Mouse (Mus musculus): ENCODE measurements around the gene Gm20449. TPM values are rescaled to one million over a fixed set of nuclear protein-coding genes. Genes with fewer than 3 reads are reported as not detected.

Gene Gm20449
- polyA plus RNA-seq, 1 experiment from 2014 or later: 0.32 TPM

DNA sequence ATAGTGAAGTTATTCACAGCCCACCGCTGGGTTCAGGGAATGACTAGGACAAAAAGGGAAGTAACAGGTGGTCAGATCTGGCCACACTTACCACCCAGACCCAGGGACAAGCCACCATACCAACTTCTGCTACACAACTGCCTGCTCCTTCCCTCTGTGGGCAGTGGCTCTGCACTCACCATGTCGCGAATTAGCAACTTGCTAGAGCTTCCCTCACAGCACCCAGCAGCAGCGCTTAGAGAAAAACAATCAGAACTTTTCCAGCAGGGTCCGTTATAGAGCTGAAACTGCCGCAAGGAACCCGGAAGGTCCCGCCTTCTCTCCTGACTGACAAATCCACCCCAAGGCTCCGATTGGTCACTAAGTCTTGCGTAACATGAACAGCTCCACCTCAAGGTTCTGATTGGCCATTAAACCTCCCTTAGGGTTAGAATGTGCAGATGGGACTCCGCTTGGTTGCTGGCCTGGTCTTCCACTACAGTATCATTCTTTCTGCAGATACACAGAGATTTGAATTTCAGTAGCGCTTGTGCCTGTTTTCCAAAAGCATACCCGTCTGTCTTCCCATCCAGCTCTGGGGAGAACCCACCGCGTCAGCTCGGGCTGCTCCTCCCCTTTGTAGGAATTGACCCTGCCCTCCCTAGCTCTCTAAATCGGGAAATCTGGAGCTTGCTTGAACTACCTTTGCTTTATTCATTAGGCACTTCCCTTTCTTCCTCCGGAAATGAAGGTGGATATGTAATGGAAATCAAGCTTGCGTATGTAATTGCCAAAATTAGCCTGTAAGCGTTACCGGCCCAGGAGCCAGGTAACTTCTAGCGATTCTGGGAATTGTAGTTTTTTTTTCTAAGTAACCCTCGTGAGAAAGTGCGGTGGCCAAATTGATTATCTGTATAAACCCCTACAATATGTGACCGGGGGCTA is 105.9 kb downstream of the Gm20449 start, which contains the start of gene AI987944:
TSS of gene AI987944 (minus strand) at position 332 of the 924 bp plus-strand sequence.
- WGBS: under 1% methylated on average over 25 of the region's 25 CpGs
- Histone ChIP-seq H3K4me2 (replicated peaks) (peak within 1 kb of the TSS; percentile 53), H3K9me3 (replicated peaks) (no peaks in the 10 kb centered on the region), H3K9ac (peak within 1 kb of the TSS; percentile 35), H3K4me3 (replicated peaks) (peak within 1 kb of the TSS; percentile 58), H3K4me1 (no peaks in the 10 kb centered on the region), H3K36me3 (no peaks in the 10 kb centered on the region), H3K27me3 (no peaks in the 10 kb centered on the region), H3K27ac (replicated peaks) (peak within 1 kb of the TSS; percentile 71)
- ATAC-seq (ENCODE audit: insufficient number of reproducible peaks, low FRiP score, low TSS enrichment, low read depth): peak; percentile 96

Other genes with a start within 250 kb of the Gm20449 start
- gene AI987944, start 106.0 kb downstream of the Gm20449 start, polyA plus RNA-seq (2015; fragmentation: Nextera tagmentation; extraction: Ambion mirVana): 11.2 and 13.3 TPM in 2 replicates
- gene Vmn2r57, start 50.7 kb downstream of the Gm20449 start, polyA plus RNA-seq (2015; fragmentation: Nextera tagmentation; extraction: Ambion mirVana): 0.16 and 0.20 TPM in 2 replicates
- 10.4 and 11.1 TPM in 2 replicates for gene AW146154, start 473 bp upstream of the Gm20449 start, polyA plus RNA-seq (2015; fragmentation: Nextera tagmentation; extraction: Ambion mirVana)
- gene Gm6871, start 74.2 kb upstream of the Gm20449 start, polyA plus RNA-seq (2015; fragmentation: Nextera tagmentation; extraction: Ambion mirVana): not detected in 2 replicates
- 10.2 and 11.2 TPM in 2 replicates for gene 2610021A01Rik, start 99.8 kb upstream of the Gm20449 start, polyA plus RNA-seq (2015; fragmentation: Nextera tagmentation; extraction: Ambion mirVana)
- gene Zfp788, start 133.8 kb upstream of the Gm20449 start, polyA plus RNA-seq (2015; fragmentation: Nextera tagmentation; extraction: Ambion mirVana): 10.4 and 10.8 TPM in 2 replicates

Measured in embryonic facial prominence, embryonic 15.5 days (tissue).